31 mouse cellular contexts compared by ENCODE assay signal in genomic region chr5:76437696-76438095, GRCm38 (mm10). TPM values are rescaled to one million over a fixed set of nuclear protein-coding genes. Genes with fewer than 3 reads are reported as not detected.
DNase-seq lines count a peak whose midpoint lies in the region; ATAC-seq and TF ChIP-seq lines count a peak whose summit lies in the region.
"Had no signal": no experiment of that assay in that cellular context is flagged by ENCODE, and none has a peak within 500 bp of the region (broad histone marks: within the 10 kb centered on the region; RNA-seq: fewer than 3 reads in every experiment).

No protein-coding gene starts in this region.

- no peaks in the 10 kb centered on the region for H3K27me3 ChIP-seq in lung, postnatal 0 days (replicated peaks; ENCODE audit: insufficient read depth, low read length)
- H3K27me3 ChIP-seq in stomach, postnatal 0 days (ENCODE audit: control insufficient read depth, insufficient read depth, low read length) = no peaks in the 10 kb centered on the region
- H3K27me3 ChIP-seq: embryonic facial prominence, embryonic 12.5 days; embryonic facial prominence, embryonic 15.5 days; forebrain, embryonic 12.5 days; forebrain, embryonic 15.5 days; heart, embryonic 13.5 days; hindbrain, embryonic 12.5 days; hindbrain, embryonic 15.5 days; Patski had no signal

- H3K36me3 ChIP-seq in lung, postnatal 0 days (ENCODE audit: insufficient read depth, low read length) = no peaks in the 10 kb centered on the region
- no peaks in the 10 kb centered on the region for H3K36me3 ChIP-seq in stomach, postnatal 0 days (ENCODE audit: control insufficient read depth, insufficient read depth, low read length)
- H3K36me3 ChIP-seq: embryonic facial prominence, embryonic 12.5 days; embryonic facial prominence, embryonic 15.5 days; forebrain, embryonic 12.5 days; forebrain, embryonic 15.5 days; heart, embryonic 10.5 days; heart, embryonic 13.5 days; hindbrain, embryonic 12.5 days; hindbrain, embryonic 15.5 days had no signal

- no peak for ATAC-seq in lung, postnatal 0 days
- ATAC-seq in hematopoietic stem cell, adult 5-6 weeks (replicated peaks in 1 of 2; ENCODE audit: insufficient read depth in 1 of 2, low FRiP score in 2 of 2, low TSS enrichment in 1 of 2, low read depth in 1 of 2, poor library complexity in 2 of 2, severe bottlenecking in 2 of 2) = peak; percentile 42 to 65; a peak in 2 of 4 replicates
- ATAC-seq in stomach, postnatal 0 days (ENCODE audit: low FRiP score, low TSS enrichment) = no peak
- ATAC-seq: forebrain, embryonic 15.5 days; Patski had no signal

- no peak overlapping the region for H3K9ac ChIP-seq in lung, postnatal 0 days (replicated peaks; ENCODE audit: low read depth)
- no peak overlapping the region for H3K9ac ChIP-seq in stomach, postnatal 0 days (ENCODE audit: low read length)
- H3K9ac ChIP-seq: embryonic facial prominence, embryonic 12.5 days; embryonic facial prominence, embryonic 15.5 days; forebrain, embryonic 12.5 days; forebrain, embryonic 15.5 days; heart, embryonic 13.5 days; hindbrain, embryonic 12.5 days; hindbrain, embryonic 15.5 days had no signal

- no peak for TF ChIP-seq CTCF in lung, postnatal 0 days (IDR thresholded peaks at IDR 0.05)
- TF ChIP-seq CTCF in stomach, postnatal 0 days (IDR thresholded peaks at IDR 0.05; ENCODE audit: low read depth) = no peak

- H3K4me1 ChIP-seq in lung, postnatal 0 days (ENCODE audit: insufficient read depth, low read depth, low read length) = 0 out of 2 replicates have a peak, but pooled peaks cover 2% of the 10 kb centered on the region
- H3K4me1 ChIP-seq in stomach, postnatal 0 days (replicated peaks; ENCODE audit: control insufficient read depth, insufficient read depth) = no peaks in the 10 kb centered on the region
- H3K4me1 ChIP-seq: embryonic facial prominence, embryonic 12.5 days; embryonic facial prominence, embryonic 15.5 days; forebrain, embryonic 12.5 days; forebrain, embryonic 15.5 days; heart, embryonic 10.5 days; heart, embryonic 13.5 days; hindbrain, embryonic 12.5 days; hindbrain, embryonic 15.5 days had no signal

- WGBS in lung, postnatal 0 days = 81% methylated on average over 8 of the region's 8 CpGs
- 74% methylated on average over 8 of the region's 8 CpGs for WGBS in stomach, postnatal 0 days

- TF ChIP-seq EP300 in lung, postnatal 0 days (IDR thresholded peaks at IDR 0.05) = no peak
- TF ChIP-seq EP300 in stomach, postnatal 0 days (optimal IDR thresholded peaks at IDR 0.05) = no peak

- H3K4me2 ChIP-seq in lung, postnatal 0 days (replicated peaks; ENCODE audit: low read depth, low read length) = no peak overlapping the region
- H3K4me2 ChIP-seq in stomach, postnatal 0 days (replicated peaks; ENCODE audit: low read depth) = no peak overlapping the region
- H3K4me2 ChIP-seq: embryonic facial prominence, embryonic 12.5 days; embryonic facial prominence, embryonic 15.5 days; forebrain, embryonic 12.5 days; forebrain, embryonic 15.5 days; heart, embryonic 13.5 days; hindbrain, embryonic 12.5 days; hindbrain, embryonic 15.5 days had no signal

- no peak for DNase-seq in lung, postnatal 0 days (ENCODE audit: low spot score)
- no peak for DNase-seq in lung, postnatal 36 days
- no peak for DNase-seq in stomach, postnatal 0 days (ENCODE audit: low spot score)
- no peak for DNase-seq in embryo, embryonic 9.5 days (ENCODE audit: extremely low spot score)
- no peak for DNase-seq in Muller cell, postnatal 12 days (ENCODE audit: inconsistent ontology term)
- DNase-seq: adrenal gland, postnatal 10 days; adrenal gland, postnatal 36 days; cerebellum, adult 18-20 months; cerebellum, adult 9-10 months; cerebellum, postnatal 14 days; gastrocnemius, postnatal 25 days; heart, adult 2 months; heart, postnatal 14 days; heart, postnatal 4 days had no signal

- no peak overlapping the region for H3K4me3 ChIP-seq in lung, postnatal 0 days (ENCODE audit: low read depth, low read length)
- no peak overlapping the region for H3K4me3 ChIP-seq in stomach, postnatal 0 days (ENCODE audit: low read depth, low read length)
- H3K4me3 ChIP-seq: embryonic facial prominence, embryonic 12.5 days; embryonic facial prominence, embryonic 15.5 days; erythroblast, embryonic 14.5 days; forebrain, embryonic 12.5 days; forebrain, embryonic 15.5 days; heart, adult 2 months; heart, embryonic 10.5 days; heart, embryonic 13.5 days; hindbrain, embryonic 12.5 days; hindbrain, embryonic 15.5 days had no signal

- H3K27ac ChIP-seq in lung, postnatal 0 days (ENCODE audit: low read length) = 0 out of 2 replicates have a peak overlapping the region, but pooled peaks have one; percentile 21
- peak overlapping the region; percentile 45 for H3K27ac ChIP-seq in stomach, postnatal 0 days (replicated peaks)
- H3K27ac ChIP-seq: embryonic facial prominence, embryonic 12.5 days; embryonic facial prominence, embryonic 15.5 days; forebrain, embryonic 12.5 days; forebrain, embryonic 15.5 days; heart, adult 2 months; heart, embryonic 10.5 days; heart, embryonic 13.5 days; hindbrain, embryonic 12.5 days; hindbrain, embryonic 15.5 days had no signal

- no peaks in the 10 kb centered on the region for H3K9me3 ChIP-seq in lung, postnatal 0 days (ENCODE audit: low read length)
- no peaks in the 10 kb centered on the region for H3K9me3 ChIP-seq in stomach, postnatal 0 days (ENCODE audit: control insufficient read depth, low read length)
- H3K9me3 ChIP-seq: embryonic facial prominence, embryonic 12.5 days; embryonic facial prominence, embryonic 15.5 days; forebrain, embryonic 12.5 days; forebrain, embryonic 15.5 days; heart, embryonic 10.5 days; hindbrain, embryonic 15.5 days had no signal

RNA-seq across cellular contexts. Expression of gene Gm7271, which starts 46.1 kb away (rescaled TPM):
- polyA plus RNA-seq in lung, postnatal 0 days (2015; fragmentation: Nextera tagmentation; extraction: Ambion mirVana) = not detected in 2 replicates
- not detected in 2 replicates for total RNA-seq in hematopoietic stem cell, adult 5-6 weeks (2017)
- polyA plus RNA-seq in stomach, postnatal 0 days (2015; fragmentation: Nextera tagmentation; extraction: Ambion mirVana) = not detected in 2 replicates
- total RNA-seq: adrenal gland, adult 18-20 months; adrenal gland, postnatal 10 days; adrenal gland, postnatal 36 days; ES-E14; gastrocnemius, adult 8-10 months; gastrocnemius, postnatal 25 days; heart, adult 2 months; heart, postnatal 14 days; heart, postnatal 4 days had no signal
- polyA plus RNA-seq: embryonic facial prominence, embryonic 15.5 days; erythroblast, embryonic 14.5 days; forebrain, embryonic 12.5 days; forebrain, embryonic 15.5 days; gonadal fat pad, adult 2 months; heart, adult 2 months; heart, embryonic 10.5 days; heart, embryonic 13.5 days; heart, embryonic 16.5 days; intestine, embryonic 14.5 days; Patski had no signal

Comparison
In these comparisons a context has a peak if more than half of its experiments do, and no peak if none do; other contexts are left out.
1. ATAC-seq: peak in hematopoietic stem cell, adult 5-6 weeks (2 of 2); none in lung, postnatal 0 days (single experiment) and stomach, postnatal 0 days (single experiment).